ENCODE assay signal across 27 mouse cellular contexts in genomic region chr11:119234770-119235169, GRCm38 (mm10). TPM values are rescaled to one million over a fixed set of nuclear protein-coding genes. Genes with fewer than 3 reads are reported as not detected.
A peak's percentile ranks its signal among the peaks of the same experiment; 100 is the strongest.
DNase-seq lines count a peak whose midpoint lies in the region; ATAC-seq and TF ChIP-seq lines count a peak whose summit lies in the region.
"Had no signal": no experiment of that assay in that cellular context is flagged by ENCODE, and none has a peak within 500 bp of the region (broad histone marks: within the 10 kb centered on the region; RNA-seq: fewer than 3 reads in every experiment).

No protein-coding gene starts in this region.

- no peak overlapping the region for H3K4me3 ChIP-seq in layer of hippocampus, adult 2 months
- no peak overlapping the region for H3K4me3 ChIP-seq in bone marrow macrophage, adult 2 months (ENCODE audit: insufficient read depth, low read length)
- no peak overlapping the region for H3K4me3 ChIP-seq in hindbrain, embryonic 11.5 days (ENCODE audit: low read depth, low read length)
- H3K4me3 ChIP-seq: embryonic facial prominence, embryonic 15.5 days; forebrain, embryonic 15.5 days; hindbrain, embryonic 15.5 days; kidney, embryonic 15.5 days; limb, embryonic 12.5 days; midbrain, embryonic 15.5 days; myocyte; neural tube, embryonic 13.5 days had no signal

- H3K9me3 ChIP-seq in hindbrain, embryonic 11.5 days (ENCODE audit: control insufficient read depth, low read length), result no peaks in the 10 kb centered on the region; the same call in 1 of the 2 replicates
- H3K9me3 ChIP-seq: embryonic facial prominence, embryonic 15.5 days; forebrain, embryonic 15.5 days; hindbrain, embryonic 15.5 days; kidney, embryonic 15.5 days; limb, embryonic 12.5 days; midbrain, embryonic 15.5 days; neural tube, embryonic 13.5 days had no signal

- TF ChIP-seq POLR2A in bone marrow macrophage, adult 2 months (IDR thresholded peaks at IDR 0.05; ENCODE audit: borderline replicate concordance, low read depth, low read length), result no peak

- H3K36me3 ChIP-seq in hindbrain, embryonic 11.5 days (ENCODE audit: control insufficient read depth, insufficient read depth, low read length), result 0 out of 2 replicates have a peak, but pooled peaks cover 4% of the 10 kb centered on the region
- H3K36me3 ChIP-seq: embryonic facial prominence, embryonic 15.5 days; kidney, embryonic 15.5 days had no signal

- no peak overlapping the region for H3K9ac ChIP-seq in hindbrain, embryonic 11.5 days (ENCODE audit: low read depth, low read length)
- H3K9ac ChIP-seq: embryonic facial prominence, embryonic 15.5 days; forebrain, embryonic 15.5 days; hindbrain, embryonic 15.5 days; kidney, embryonic 15.5 days; limb, embryonic 12.5 days; liver, postnatal 0 days; midbrain, embryonic 15.5 days; neural tube, embryonic 13.5 days had no signal

- H3K27me3 ChIP-seq in hindbrain, embryonic 11.5 days (ENCODE audit: control insufficient read depth, insufficient read depth, low read length), result no peaks in the 10 kb centered on the region
- H3K27me3 ChIP-seq: embryonic facial prominence, embryonic 15.5 days; forebrain, embryonic 15.5 days; hindbrain, embryonic 15.5 days; limb, embryonic 12.5 days; midbrain, embryonic 15.5 days; neural tube, embryonic 13.5 days had no signal

- DNase-seq in layer of hippocampus, adult 2 months (ENCODE audit: low spot score in 2 of 2), result no peak
- DNase-seq in layer of hippocampus, postnatal 14 days (ENCODE audit: low spot score in 2 of 2), result no peak
- DNase-seq in A20 (ENCODE audit: low read depth, low spot score), result peak; percentile 31
- DNase-seq in B cell, adult 2 months, result peak; percentile 37
- no peak for DNase-seq in embryo, embryonic 9.5 days (ENCODE audit: extremely low spot score)
- no peak for DNase-seq in hindbrain, embryonic 11.5 days (ENCODE audit: low spot score)
- DNase-seq: adrenal gland, postnatal 25 days; cerebellum, adult 9-10 months; gastrocnemius, postnatal 14 days; liver, postnatal 0 days; lung, postnatal 36 days; retina, postnatal 1 day; right cerebral cortex, postnatal 25 days; spleen, adult 18-20 months; thymus, postnatal 25 days had no signal

- peaks cover 5% of the 10 kb centered on the region for H3K4me1 ChIP-seq in bone marrow macrophage, adult 2 months (ENCODE audit: control insufficient read depth, insufficient read depth, low read length)
- 0 out of 2 replicates have a peak, but pooled peaks cover 2% of the 10 kb centered on the region for H3K4me1 ChIP-seq in hindbrain, embryonic 11.5 days (replicated peaks; ENCODE audit: control insufficient read depth, insufficient read depth, low read length)

- H3K4me2 ChIP-seq in hindbrain, embryonic 11.5 days (replicated peaks; ENCODE audit: low read depth, low read length), result no peak overlapping the region
- H3K4me2 ChIP-seq: embryonic facial prominence, embryonic 15.5 days; forebrain, embryonic 15.5 days; hindbrain, embryonic 15.5 days; kidney, embryonic 15.5 days; limb, embryonic 12.5 days; liver, embryonic 11.5 days; midbrain, embryonic 15.5 days; neural tube, embryonic 13.5 days had no signal

- 94% methylated on average over 10 of the region's 10 CpGs for WGBS in hindbrain, embryonic 11.5 days

- no peak overlapping the region for H3K27ac ChIP-seq in layer of hippocampus, adult 2 months
- no peak overlapping the region for H3K27ac ChIP-seq in bone marrow macrophage, adult 2 months (ENCODE audit: insufficient read depth, low read depth, low read length)
- no peak overlapping the region for H3K27ac ChIP-seq in hindbrain, embryonic 11.5 days (ENCODE audit: low read depth, low read length)
- H3K27ac ChIP-seq: embryonic facial prominence, embryonic 15.5 days; forebrain, embryonic 15.5 days; hindbrain, embryonic 15.5 days; kidney, embryonic 15.5 days; limb, embryonic 12.5 days; midbrain, embryonic 15.5 days; neural tube, embryonic 13.5 days had no signal

- TF ChIP-seq CTCF in layer of hippocampus, adult 2 months (conservative IDR thresholded peaks at IDR 0.05), result peak; percentile 42
- 0 out of 2 replicates have a peak, but pooled peaks have one; percentile 16 for TF ChIP-seq CTCF in bone marrow macrophage, adult 2 months (IDR thresholded peaks at IDR 0.05; ENCODE audit: low read depth, low read length)

- no peak for ATAC-seq in hindbrain, embryonic 11.5 days (ENCODE audit: low FRiP score)
- ATAC-seq: forebrain, embryonic 15.5 days; intestine, embryonic 16.5 days; liver, postnatal 0 days; midbrain, embryonic 15.5 days had no signal

RNA-seq across cellular contexts. Expression of gene Ccdc40, which starts 6.4 kb away (rescaled TPM):
- total RNA-seq in layer of hippocampus, adult 2 months (2021), result 1 to 10 TPM; 2.8 to 4.1 TPM
- 1 to 10 TPM; 3.3 to 5.1 TPM for total RNA-seq in layer of hippocampus, postnatal 14 days (2021)
- polyA plus RNA-seq in bone marrow macrophage, adult 2 months (2012; ENCODE audit: insufficient read depth, insufficient read length, missing spikeins), result 0.68 and 0.72 TPM in 2 replicates
- 16.5 and 19.3 TPM in 2 replicates for polyA plus RNA-seq in hindbrain, embryonic 11.5 days (2014; fragmentation: Nextera tagmentation; extraction: Ambion mirVana)
- total RNA-seq: gastrocnemius, postnatal 14 days; heart, postnatal 25 days had no signal

RNA-seq across cellular contexts. Expression of gene Tbc1d16, which starts 6.5 kb away (rescaled TPM):
- 10 to 100 TPM; 44.0 to 44.1 TPM for total RNA-seq in layer of hippocampus, adult 2 months (2021)
- total RNA-seq in layer of hippocampus, postnatal 14 days (2021), result 10 to 100 TPM; 79.7 to 81.0 TPM
- polyA plus RNA-seq in bone marrow macrophage, adult 2 months (2012; ENCODE audit: insufficient read depth, insufficient read length, missing spikeins), result 5.2 and 5.8 TPM in 2 replicates
- polyA plus RNA-seq in hindbrain, embryonic 11.5 days (2014; fragmentation: Nextera tagmentation; extraction: Ambion mirVana), result 16.9 and 20.7 TPM in 2 replicates

RNA-seq across cellular contexts. Expression of gene Gaa, which starts 32.9 kb away (rescaled TPM):
- 100 to 1,000 TPM; 323 to 324 TPM for total RNA-seq in layer of hippocampus, adult 2 months (2021)
- total RNA-seq in layer of hippocampus, postnatal 14 days (2021), result 100 to 1,000 TPM; 178 to 184 TPM
- 58.3 and 65.2 TPM in 2 replicates for polyA plus RNA-seq in bone marrow macrophage, adult 2 months (2012; ENCODE audit: insufficient read depth, insufficient read length, missing spikeins)
- 12.6 and 15.3 TPM in 2 replicates for polyA plus RNA-seq in hindbrain, embryonic 11.5 days (2014; fragmentation: Nextera tagmentation; extraction: Ambion mirVana)

Comparison
In these comparisons a context has a peak if more than half of its experiments do, and no peak if none do; other contexts are left out.
1. DNase-seq: peak in A20 (single experiment) and B cell, adult 2 months (2 of 2); none in layer of hippocampus, adult 2 months (0 of 2), layer of hippocampus, postnatal 14 days (0 of 2), embryo, embryonic 9.5 days (single experiment) and hindbrain, embryonic 11.5 days (single experiment).